Mouse (Mus musculus) olfactory bulb, adult 2 months (tissue): ENCODE results near the gene Cmc2. TPM values are rescaled to one million over a fixed set of nuclear protein-coding genes. Genes with fewer than 3 reads are reported as not detected.

ENCODE experiments used
- H3K27ac ChIP-seq: fragments of 200-500 bp; 2 replicates; pipeline ENCODE4 v1.5.1; 2012; ENCODE audit warnings: low read depth, low read length; ENCODE audit not compliant: insufficient read depth
- H3K4me1 ChIP-seq: fragments of 200-500 bp; 2 replicates; pipeline ENCODE4 v1.6.1; 2012; ENCODE audit warnings: low read length; ENCODE audit not compliant: control insufficient read depth, insufficient read depth
- H3K4me3 ChIP-seq: fragments of 200-500 bp; 2 replicates; pipeline ENCODE4 v1.5.1; 2012; ENCODE audit warnings: mild to moderate bottlenecking, low read depth, low read length, moderate library complexity; ENCODE audit not compliant: insufficient read depth
- CTCF ChIP-seq: fragments of 200-500 bp; IDR thresholded peaks from 2 replicates; pipeline ENCODE4 v1.5.1; 2012; ENCODE audit warnings: low read depth, mild to moderate bottlenecking, low read length, moderate library complexity; ENCODE audit not compliant: insufficient read depth
- POLR2A ChIP-seq: fragments of 200-500 bp; IDR thresholded peaks from 2 replicates; pipeline ENCODE4 v1.6.1; 2012; ENCODE audit warnings: mild to moderate bottlenecking, low read depth, low read length, moderate library complexity; ENCODE audit not compliant: insufficient read depth
- WGBS: fragments of 180-500 bp; shearing (Covaris S2); methylation state at CpG from one replicate; pipeline ENCODE4 v1.1.7; 2018; 5-methylcytosine and 5-hydroxymethylcytosine counted together
- polyA plus RNA-seq: library from polyadenylated mRNA; stranded (reverse); fragments of >200 nt; gene quantifications from 2 replicates; pipeline ENCODE4 v1.2.4, GENCODE M21; 2012; ENCODE audit warnings: low replicate concordance; ENCODE audit not compliant: missing spikeins, insufficient read depth, insufficient read length

The Cmc2 gene
- not detected in 2 replicates for polyA plus RNA-seq

GRCm38 (mm10) chr8:116921337-116922059 lies at the start of gene Cmc2, which contains the start of gene Cenpn:
Cmc2 (minus strand) TSS chr8:116921455.
Cenpn (plus strand) TSS chr8:116921730.
- peak; percentile 95 for TF ChIP-seq POLR2A
- TF ChIP-seq CTCF = no peak
- WGBS = under 1% methylated on average over 57 of the region's 57 CpGs
- H3K27ac ChIP-seq = peak within 1 kb of the TSS; percentile 94
- H3K4me1 ChIP-seq = no peaks in the 10 kb centered on the region
- peak within 1 kb of the TSS; percentile 73 for H3K4me3 ChIP-seq

GRCm38 (mm10) chr8:116969531-116969930 lies 48.3 kb upstream of the Cmc2 start:
- WGBS = 89% methylated on average over 6 of the region's 6 CpGs
- TF ChIP-seq CTCF (no peak), POLR2A (no peak)
- no peak overlapping the region for H3K27ac ChIP-seq
- no peak overlapping the region for H3K4me3 ChIP-seq
- H3K4me1 ChIP-seq = no peaks in the 10 kb centered on the region

DNA sequence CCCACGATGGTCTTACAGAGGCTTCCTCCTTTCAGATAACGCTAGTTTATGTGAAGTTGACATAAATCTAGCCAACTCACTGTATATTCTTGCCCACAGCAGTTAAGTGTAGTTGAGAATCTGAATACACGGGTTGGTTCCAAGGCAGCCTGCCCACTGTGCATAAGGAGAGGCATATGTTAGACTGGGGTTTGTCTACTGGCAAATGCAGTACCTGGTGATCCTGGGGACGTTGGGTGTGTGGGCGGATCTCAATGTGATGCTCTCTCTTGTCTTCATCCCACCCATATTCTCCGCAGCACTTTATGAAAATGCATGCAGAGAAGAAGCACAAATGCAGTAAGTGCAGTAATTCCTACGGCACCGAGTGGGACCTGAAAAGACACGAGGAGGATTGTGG lies 33.2 kb upstream of the Cmc2 start:
- H3K4me3 ChIP-seq = no peak overlapping the region
- TF ChIP-seq POLR2A (no peak), CTCF (no peak)
- WGBS = 86% methylated on average over 9 of the region's 9 CpGs
- H3K4me1 ChIP-seq = no peaks in the 10 kb centered on the region
- no peak overlapping the region for H3K27ac ChIP-seq

GRCm38 (mm10) chr8:116952428-116952827 lies 31.2 kb upstream of the Cmc2 start:
- no peak overlapping the region for H3K4me3 ChIP-seq
- no peaks in the 10 kb centered on the region for H3K4me1 ChIP-seq
- WGBS = 94% methylated on average over 8 of the region's 8 CpGs
- H3K27ac ChIP-seq = no peak overlapping the region
- no peak for TF ChIP-seq POLR2A
- TF ChIP-seq CTCF = no peak

DNA sequence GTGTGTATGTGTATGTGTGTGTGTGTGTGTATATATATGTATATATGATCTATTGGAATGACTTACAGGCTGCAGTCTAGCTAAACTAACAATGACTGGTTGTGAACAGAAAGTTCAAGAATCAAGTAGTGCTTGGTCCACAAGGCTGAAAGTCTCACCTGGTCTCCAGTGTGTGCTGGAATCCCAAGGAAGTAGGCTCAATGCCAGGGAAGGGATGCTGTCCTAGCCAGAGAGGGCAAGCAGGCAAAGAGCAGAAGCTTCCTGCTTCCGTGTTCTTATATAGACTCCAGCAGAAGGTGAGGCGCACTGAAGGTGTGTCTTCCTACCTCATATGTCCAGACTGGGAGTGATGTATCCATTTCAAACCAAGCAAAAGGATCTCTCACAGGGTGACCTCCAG lies 30.5 kb upstream of the Cmc2 start:
- Histone ChIP-seq H3K4me3 (no peak overlapping the region), H3K4me1 (peaks cover 2% of the 10 kb centered on the region; the same call in 1 of the 2 replicates), H3K27ac (no peak overlapping the region)
- 95% methylated on average over 2 of the region's 2 CpGs for WGBS
- TF ChIP-seq CTCF = no peak

DNA sequence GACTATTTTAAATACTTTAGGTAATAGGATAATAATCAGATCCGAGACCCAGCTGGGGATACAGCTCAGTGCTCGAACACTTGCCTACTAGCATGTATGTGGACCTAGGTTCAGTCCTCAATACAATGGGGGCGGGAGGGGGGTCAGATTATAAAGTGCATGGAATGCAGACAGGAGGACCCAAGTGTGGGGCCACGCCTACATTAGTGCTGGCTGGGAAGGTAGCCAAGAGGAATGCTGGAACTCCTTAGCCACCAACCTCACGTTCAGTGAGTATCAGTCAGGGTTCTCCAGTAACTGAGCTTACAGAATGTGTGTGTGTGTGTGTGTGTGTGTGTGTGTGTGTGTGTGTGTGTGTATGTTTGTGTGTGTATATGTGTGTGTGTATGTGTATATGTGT lies 30.1 kb upstream of the Cmc2 start:
- no peak overlapping the region for H3K27ac ChIP-seq
- no peak for TF ChIP-seq POLR2A
- TF ChIP-seq CTCF = no peak
- H3K4me1 ChIP-seq = peaks cover 6% of the 10 kb centered on the region
- H3K4me3 ChIP-seq = no peak overlapping the region
- WGBS = 61% methylated on average over 5 of the region's 5 CpGs

DNA sequence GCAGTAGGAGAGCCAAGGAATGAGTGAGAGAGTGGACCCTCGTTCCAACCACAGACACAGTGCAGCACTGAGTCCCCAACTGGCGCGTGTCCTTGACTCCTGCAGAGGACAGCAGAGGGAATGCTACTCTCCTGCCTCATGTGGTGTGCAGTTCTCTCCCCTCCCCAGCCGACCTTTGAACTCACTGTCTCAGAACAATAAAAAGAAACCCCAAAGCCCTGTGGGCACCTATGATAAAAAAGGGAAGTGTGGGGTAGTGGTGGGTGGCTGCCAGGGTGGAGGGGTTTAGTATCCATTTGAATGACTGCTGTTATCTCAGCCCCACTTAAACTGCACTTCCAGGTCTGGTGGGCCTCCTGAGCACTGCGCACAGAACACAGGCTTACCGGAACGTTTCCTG lies 26.3 kb upstream of the Cmc2 start:
- no peak for TF ChIP-seq POLR2A
- TF ChIP-seq CTCF = no peak
- 92% methylated on average over 7 of the region's 7 CpGs for WGBS
- no peak overlapping the region for H3K4me3 ChIP-seq
- H3K27ac ChIP-seq = no peak overlapping the region
- H3K4me1 ChIP-seq = peaks cover 18% of the 10 kb centered on the region

DNA sequence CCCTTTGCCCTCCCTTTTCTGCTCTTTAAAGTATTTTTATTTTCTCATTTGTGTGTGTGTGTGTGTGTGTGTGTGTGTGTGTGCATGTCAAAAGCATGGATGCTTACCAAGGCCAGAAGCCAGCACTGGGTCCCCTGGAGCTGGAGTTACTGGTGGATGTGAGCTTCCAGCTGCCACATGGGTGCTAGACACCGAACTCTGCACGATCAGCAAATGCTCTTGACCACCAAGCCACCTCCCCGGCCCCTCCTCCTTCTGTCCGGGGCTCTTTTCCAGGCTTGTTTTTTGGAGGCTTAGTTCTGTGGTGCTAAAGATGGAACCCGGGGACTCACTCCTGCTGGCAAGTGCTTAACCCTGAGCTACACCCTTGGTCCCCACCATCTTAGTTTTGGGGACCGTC lies 25.6 kb upstream of the Cmc2 start:
- Histone ChIP-seq H3K4me1 (peaks cover 18% of the 10 kb centered on the region), H3K4me3 (no peak overlapping the region), H3K27ac (no peak overlapping the region)
- TF ChIP-seq CTCF = no peak
- TF ChIP-seq POLR2A = no peak
- WGBS = 83% methylated on average over 6 of the region's 6 CpGs

GRCm38 (mm10) chr8:116946268-116946838 lies 25.1 kb upstream of the Cmc2 start:
- Histone ChIP-seq H3K4me1 (peaks cover 18% of the 10 kb centered on the region), H3K27ac (no peak overlapping the region; the same call in 1 of the 2 replicates), H3K4me3 (no peak overlapping the region)
- WGBS = 65% methylated on average over 21 of the region's 21 CpGs
- TF ChIP-seq POLR2A (no peak), CTCF (no peak)
